In the genomic region with DNA sequence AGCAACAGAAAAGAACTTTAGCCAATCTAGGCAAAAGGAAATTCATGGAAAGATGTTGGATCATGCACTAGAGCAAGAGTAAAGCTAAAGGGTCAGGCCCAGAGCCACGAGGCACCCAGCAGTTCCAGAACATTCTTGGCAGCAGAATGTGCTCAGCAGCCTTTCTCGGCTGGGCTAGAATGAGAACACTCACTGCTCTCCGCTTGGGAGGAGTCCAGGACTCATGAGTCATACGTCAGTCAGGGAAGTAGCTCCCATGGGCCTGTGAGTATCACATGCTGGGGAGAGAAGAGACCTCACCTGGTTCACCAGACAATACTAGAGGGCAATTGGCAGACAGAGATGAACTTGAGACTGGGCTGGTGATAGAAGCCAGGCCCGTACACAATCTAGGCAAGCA, we compare ENCODE assay signal across 9 mouse cellular contexts. TPM values are rescaled to one million over a fixed set of nuclear protein-coding genes. Genes with fewer than 3 reads are reported as not detected.
DNase-seq lines count a peak whose midpoint lies in the region; ATAC-seq and TF ChIP-seq lines count a peak whose summit lies in the region.
"Had no signal": no experiment of that assay in that cellular context is flagged by ENCODE, and none has a peak within 500 bp of the region (broad histone marks: within the 10 kb centered on the region; RNA-seq: fewer than 3 reads in every experiment).

No protein-coding gene starts in this region.

- no peak overlapping the region for H3K9ac ChIP-seq in embryonic facial prominence, embryonic 14.5 days (ENCODE audit: low read depth, low read length)
- H3K9ac ChIP-seq in heart, postnatal 0 days (replicated peaks; ENCODE audit: low read depth, low read length): no peak overlapping the region
- H3K9ac ChIP-seq: midbrain, embryonic 12.5 days had no signal

- ATAC-seq in embryonic facial prominence, embryonic 14.5 days (ENCODE audit: low read depth): no peak; the same call in 1 of the 2 replicates
- ATAC-seq in heart, postnatal 0 days (ENCODE audit: insufficient read depth, low read depth): peak; percentile 82
- ATAC-seq in megakaryocyte-erythroid progenitor cell, adult 5-6 weeks (replicated peaks; ENCODE audit: low FRiP score, low TSS enrichment, poor library complexity, severe bottlenecking): no peak

- no peak for TF ChIP-seq CTCF in heart, postnatal 0 days (IDR thresholded peaks at IDR 0.05; ENCODE audit: low read depth)

- no peak for TF ChIP-seq EP300 in heart, postnatal 0 days (IDR thresholded peaks at IDR 0.05; ENCODE audit: low read depth)

- no peaks in the 10 kb centered on the region for H3K27me3 ChIP-seq in embryonic facial prominence, embryonic 14.5 days (replicated peaks; ENCODE audit: control insufficient read depth, insufficient read depth, low read length)
- H3K27me3 ChIP-seq in embryonic facial prominence, embryonic 10.5 days (replicated peaks; ENCODE audit: low read depth, poor library complexity, severe bottlenecking): peaks cover 89% of the 10 kb centered on the region
- no peaks in the 10 kb centered on the region for H3K27me3 ChIP-seq in heart, postnatal 0 days (ENCODE audit: control insufficient read depth, insufficient read depth, low read length)

- no peaks in the 10 kb centered on the region for H3K4me1 ChIP-seq in embryonic facial prominence, embryonic 14.5 days (ENCODE audit: control insufficient read depth, insufficient read depth, low read length)
- H3K4me1 ChIP-seq in embryonic facial prominence, embryonic 10.5 days: peaks cover 7% of the 10 kb centered on the region; the same call in 1 of the 2 replicates
- H3K4me1 ChIP-seq in heart, postnatal 0 days (ENCODE audit: control insufficient read depth, insufficient read depth): peaks cover 11% of the 10 kb centered on the region

- no peak overlapping the region for H3K4me3 ChIP-seq in embryonic facial prominence, embryonic 14.5 days (ENCODE audit: low read depth, low read length)
- no peak overlapping the region for H3K4me3 ChIP-seq in embryonic facial prominence, embryonic 10.5 days
- H3K4me3 ChIP-seq in heart, postnatal 0 days (ENCODE audit: low read depth, low read length): no peak overlapping the region
- H3K4me3 ChIP-seq: midbrain, embryonic 12.5 days had no signal

- no peak overlapping the region for H3K4me2 ChIP-seq in embryonic facial prominence, embryonic 14.5 days (ENCODE audit: low read depth, low read length)
- no peak overlapping the region for H3K4me2 ChIP-seq in heart, postnatal 0 days (ENCODE audit: low read depth, low read length)
- H3K4me2 ChIP-seq: midbrain, embryonic 12.5 days had no signal

- H3K27ac ChIP-seq in embryonic facial prominence, embryonic 14.5 days (replicated peaks; ENCODE audit: low read depth, low read length): no peak overlapping the region
- no peak overlapping the region for H3K27ac ChIP-seq in embryonic facial prominence, embryonic 10.5 days (replicated peaks)
- H3K27ac ChIP-seq in heart, postnatal 0 days (ENCODE audit: low read depth): no peak overlapping the region
- H3K27ac ChIP-seq: midbrain, embryonic 12.5 days had no signal

- H3K36me3 ChIP-seq in embryonic facial prominence, embryonic 14.5 days (ENCODE audit: control insufficient read depth, insufficient read depth, low read length): no peaks in the 10 kb centered on the region
- H3K36me3 ChIP-seq in embryonic facial prominence, embryonic 10.5 days (replicated peaks): no peaks in the 10 kb centered on the region
- H3K36me3 ChIP-seq in heart, postnatal 0 days (replicated peaks; ENCODE audit: control insufficient read depth, insufficient read depth, low read length): no peaks in the 10 kb centered on the region
- H3K36me3 ChIP-seq: midbrain, embryonic 12.5 days had no signal

- DNase-seq in embryonic facial prominence, embryonic 14.5 days (ENCODE audit: low spot score): peak; percentile 87
- no peak for DNase-seq in embryonic facial prominence, embryonic 10.5 days (ENCODE audit: low spot score)
- DNase-seq in cerebellum, adult 9-11 months: peak; percentile 34
- DNase-seq in heart, postnatal 0 days (ENCODE audit: low spot score): peak; percentile 77
- peak; percentile 48 to 53 for DNase-seq in layer of hippocampus, postnatal 36 days
- DNase-seq in ovary, postnatal 36 days (ENCODE audit: low spot score): peak; percentile 56
- DNase-seq in embryo, embryonic 11 days: no peak

- H3K9me3 ChIP-seq in embryonic facial prominence, embryonic 14.5 days (ENCODE audit: control insufficient read depth, low read length): no peaks in the 10 kb centered on the region
- no peaks in the 10 kb centered on the region for H3K9me3 ChIP-seq in embryonic facial prominence, embryonic 10.5 days
- H3K9me3 ChIP-seq in heart, postnatal 0 days (replicated peaks; ENCODE audit: control insufficient read depth, low read length): no peaks in the 10 kb centered on the region
- H3K9me3 ChIP-seq: midbrain, embryonic 12.5 days had no signal

- 59% methylated on average over 5 of the region's 5 CpGs for WGBS in embryonic facial prominence, embryonic 14.5 days
- 87% methylated on average over 5 of the region's 5 CpGs for WGBS in embryonic facial prominence, embryonic 10.5 days
- 32% methylated on average over 5 of the region's 5 CpGs for WGBS in heart, postnatal 0 days

RNA-seq across cellular contexts. Expression of a gene that starts 39.8 kb away (rescaled TPM):
- polyA plus RNA-seq in embryonic facial prominence, embryonic 14.5 days (2014; fragmentation: Nextera tagmentation; extraction: Ambion mirVana): 15.3 and 15.9 TPM in 2 replicates
- 14.1 and 15.8 TPM in 2 replicates for polyA plus RNA-seq in embryonic facial prominence, embryonic 10.5 days (2016; fragmentation: Nextera tagmentation; extraction: Ambion mirVana)
- 5.2 and 9.2 TPM in 2 replicates for total RNA-seq in heart, postnatal 0 days (2014; rRNA removed; ENCODE audit: low replicate concordance)
- 6.6 and 8.6 TPM in 2 replicates for polyA plus RNA-seq in heart, postnatal 0 days (2015; fragmentation: Nextera tagmentation; extraction: Ambion mirVana)
- 10 to 100 TPM; 58.0 to 59.0 TPM for total RNA-seq in layer of hippocampus, postnatal 36 days (2021)
- total RNA-seq in megakaryocyte-erythroid progenitor cell, adult 5-6 weeks (2014; fragmentation: Nextera tagmentation): 24.7 and 29.4 TPM in 2 replicates
- total RNA-seq in megakaryocyte-erythroid progenitor cell, adult 5-6 weeks (2017): 34.5 and 54.9 TPM in 2 replicates

Comparison
In these comparisons a context has a peak if more than half of its experiments do, and no peak if none do; other contexts are left out.
1. DNase-seq: peak in embryonic facial prominence, embryonic 14.5 days (single experiment), cerebellum, adult 9-11 months (single experiment), heart, postnatal 0 days (single experiment), layer of hippocampus, postnatal 36 days (2 of 2) and ovary, postnatal 36 days (single experiment); none in embryonic facial prominence, embryonic 10.5 days (single experiment) and embryo, embryonic 11 days (single experiment).